Mouse (Mus musculus): Measurements from ENCODE around the gene Dzip1. TPM values are rescaled to one million over a fixed set of nuclear protein-coding genes. Genes with fewer than 3 reads are reported as not detected.

The Dzip1 gene
- polyA plus RNA-seq, 1 experiment, result 70.1 TPM

DNA sequence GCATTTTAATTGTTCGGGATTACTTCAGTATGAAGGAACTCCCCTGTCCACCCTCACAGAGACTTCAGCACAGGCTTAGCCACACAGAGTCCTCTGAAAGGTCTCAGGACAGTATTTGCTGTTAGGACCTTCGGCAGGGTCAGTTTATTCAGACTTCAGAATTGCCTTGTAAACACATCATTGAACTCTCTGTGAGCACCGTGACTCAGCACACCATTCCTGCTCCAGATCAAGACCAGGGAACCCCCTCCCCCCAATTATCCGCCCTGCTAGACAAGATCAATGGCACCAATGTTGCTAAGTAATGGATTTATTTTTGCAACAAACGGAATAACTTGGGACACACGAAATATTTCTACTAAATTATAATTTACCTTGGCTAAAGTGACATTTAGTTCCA lies 57.9 kb downstream of the Dzip1 start:
- no peak overlapping the region for H3K27ac ChIP-seq (ENCODE audit: control insufficient read depth, insufficient read depth, low read length)
- H3K36me3 ChIP-seq (ENCODE audit: control insufficient read depth, insufficient read depth, low read length), result no peaks in the 10 kb centered on the region
- H3K4me3 ChIP-seq (ENCODE audit: control insufficient read depth, insufficient read depth, low read length), result no peak overlapping the region
- H3K27me3 ChIP-seq (ENCODE audit: control insufficient read depth, insufficient read depth, low read length), result no peaks in the 10 kb centered on the region
- H3K4me1 ChIP-seq (replicated peaks; ENCODE audit: control insufficient read depth, insufficient read depth, low read length), result peaks cover 17% of the 10 kb centered on the region
- WGBS, result 94% methylated on average over 6 of the region's 6 CpGs
- TF ChIP-seq CTCF (IDR thresholded peaks at IDR 0.05; ENCODE audit: borderline replicate concordance, control insufficient read depth, extremely low read depth, insufficient read depth, low read length, poor library complexity) (no peak), POLR2A (IDR thresholded peaks at IDR 0.05; ENCODE audit: control insufficient read depth, extremely low read depth, insufficient read depth, low read length, poor library complexity) (no peak)
- DNase-seq, result no peak

GRCm38 (mm10) chr14:118866014-118866811 lies 59.0 kb downstream of the Dzip1 start:
- Histone ChIP-seq H3K36me3 (ENCODE audit: control insufficient read depth, insufficient read depth, low read length) (no peaks in the 10 kb centered on the region), H3K27ac (ENCODE audit: control insufficient read depth, insufficient read depth, low read length) (no peak overlapping the region), H3K4me3 (ENCODE audit: control insufficient read depth, insufficient read depth, low read length) (no peak overlapping the region), H3K27me3 (ENCODE audit: control insufficient read depth, insufficient read depth, low read length) (no peaks in the 10 kb centered on the region), H3K4me1 (replicated peaks; ENCODE audit: control insufficient read depth, insufficient read depth, low read length) (peaks cover 14% of the 10 kb centered on the region)
- 95% methylated on average over 10 of the region's 10 CpGs for whole genome bisulfite sequencing
- TF ChIP-seq CTCF (IDR thresholded peaks at IDR 0.05; ENCODE audit: borderline replicate concordance, control insufficient read depth, extremely low read depth, insufficient read depth, low read length, poor library complexity), result no peak
- no peak for TF ChIP-seq POLR2A (IDR thresholded peaks at IDR 0.05; ENCODE audit: control insufficient read depth, extremely low read depth, insufficient read depth, low read length, poor library complexity)
- no peak for DNase-seq

GRCm38 (mm10) chr14:118864905-118865304 lies 60.4 kb downstream of the Dzip1 start:
- Histone ChIP-seq H3K4me1 (replicated peaks; ENCODE audit: control insufficient read depth, insufficient read depth, low read length) (peaks cover 14% of the 10 kb centered on the region), H3K27ac (ENCODE audit: control insufficient read depth, insufficient read depth, low read length) (no peak overlapping the region; the same call in 1 of the 2 replicates), H3K27me3 (ENCODE audit: control insufficient read depth, insufficient read depth, low read length) (no peaks in the 10 kb centered on the region), H3K36me3 (ENCODE audit: control insufficient read depth, insufficient read depth, low read length) (no peaks in the 10 kb centered on the region), H3K4me3 (ENCODE audit: control insufficient read depth, insufficient read depth, low read length) (no peak overlapping the region)
- 37% methylated on average over 4 of the region's 4 CpGs for WGBS
- TF ChIP-seq CTCF (IDR thresholded peaks at IDR 0.05; ENCODE audit: borderline replicate concordance, control insufficient read depth, extremely low read depth, insufficient read depth, low read length, poor library complexity), result no peak
- TF ChIP-seq POLR2A (IDR thresholded peaks at IDR 0.05; ENCODE audit: control insufficient read depth, extremely low read depth, insufficient read depth, low read length, poor library complexity), result no peak
- DNase-seq, result no peak

DNA sequence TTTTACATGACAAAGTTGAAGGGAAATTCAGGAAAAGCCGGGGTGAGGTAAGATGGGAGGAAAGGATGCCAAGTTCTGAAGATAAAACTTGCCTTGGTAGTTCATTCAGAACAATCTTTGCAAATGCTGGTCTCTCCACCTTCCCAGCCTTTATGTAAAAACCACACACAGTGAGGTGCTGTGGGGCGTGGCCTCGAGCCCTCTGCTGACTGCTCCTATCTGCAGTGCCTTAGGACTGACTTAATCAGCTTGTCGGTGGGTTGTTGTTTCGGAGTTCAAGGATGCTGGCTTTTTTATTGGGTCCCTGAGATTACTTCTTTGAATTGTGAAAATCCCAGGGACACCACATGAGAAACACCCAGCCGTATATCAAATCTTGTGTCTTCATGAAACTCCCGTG lies 63.0 kb downstream of the Dzip1 start:
- no peak for DNase-seq
- Histone ChIP-seq H3K27me3 (ENCODE audit: control insufficient read depth, insufficient read depth, low read length) (no peaks in the 10 kb centered on the region), H3K4me3 (ENCODE audit: control insufficient read depth, insufficient read depth, low read length) (no peak overlapping the region), H3K4me1 (replicated peaks; ENCODE audit: control insufficient read depth, insufficient read depth, low read length) (peaks cover 14% of the 10 kb centered on the region), H3K27ac (ENCODE audit: control insufficient read depth, insufficient read depth, low read length) (no peak overlapping the region), H3K36me3 (ENCODE audit: control insufficient read depth, insufficient read depth, low read length) (no peaks in the 10 kb centered on the region)
- 65% methylated on average over 7 of the region's 7 CpGs for WGBS
- TF ChIP-seq POLR2A (IDR thresholded peaks at IDR 0.05; ENCODE audit: control insufficient read depth, extremely low read depth, insufficient read depth, low read length, poor library complexity) (no peak), CTCF (IDR thresholded peaks at IDR 0.05; ENCODE audit: borderline replicate concordance, control insufficient read depth, extremely low read depth, insufficient read depth, low read length, poor library complexity) (no peak)

DNA sequence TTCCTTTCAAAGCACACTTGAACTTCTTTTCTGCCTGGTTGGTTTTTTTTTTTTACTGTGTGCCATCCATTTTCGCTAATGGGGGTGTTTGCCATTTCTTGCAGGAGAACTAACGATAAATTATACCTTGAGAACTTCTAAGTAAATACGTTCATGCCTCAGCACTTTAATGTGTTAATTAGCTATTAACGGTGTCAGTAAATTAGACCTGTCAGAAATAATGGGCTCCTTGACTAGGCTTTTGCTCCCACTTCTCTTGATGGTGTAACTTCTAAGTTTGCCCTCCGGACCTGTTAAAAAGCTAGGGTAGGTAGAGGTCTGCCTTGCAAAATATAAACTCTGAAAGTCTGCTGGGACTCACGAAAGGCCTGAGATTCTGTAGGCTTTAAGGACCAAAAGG lies 66.9 kb downstream of the Dzip1 start:
- H3K36me3 ChIP-seq (ENCODE audit: control insufficient read depth, insufficient read depth, low read length), result no peaks in the 10 kb centered on the region

DNA sequence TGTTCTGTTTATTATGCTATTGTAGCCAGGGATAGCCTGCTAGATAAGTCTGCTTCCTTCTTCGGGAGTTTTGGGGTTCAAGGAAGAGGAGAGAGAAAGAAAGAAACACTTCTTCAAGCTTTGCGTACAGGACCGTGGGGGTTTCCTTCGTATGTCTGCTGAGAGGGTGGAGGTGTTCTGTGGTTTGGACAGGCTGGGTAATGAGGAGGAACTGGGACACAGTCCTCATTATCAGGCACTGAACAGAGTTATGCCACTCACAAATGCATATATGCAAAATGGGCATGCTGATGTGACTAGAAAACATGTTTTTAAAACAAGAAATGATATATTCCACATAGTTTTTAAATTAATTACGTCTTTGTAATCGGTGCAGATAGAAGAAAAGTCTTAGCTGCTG lies 68.7 kb downstream of the Dzip1 start:
- DNase-seq, result no peak
- no peaks in the 10 kb centered on the region for H3K36me3 ChIP-seq (ENCODE audit: control insufficient read depth, insufficient read depth, low read length)
- no peak overlapping the region for H3K27ac ChIP-seq (ENCODE audit: control insufficient read depth, insufficient read depth, low read length)
- H3K4me3 ChIP-seq (ENCODE audit: control insufficient read depth, insufficient read depth, low read length), result no peak overlapping the region
- no peaks in the 10 kb centered on the region for H3K27me3 ChIP-seq (ENCODE audit: control insufficient read depth, insufficient read depth, low read length)
- TF ChIP-seq CTCF (IDR thresholded peaks at IDR 0.05; ENCODE audit: borderline replicate concordance, control insufficient read depth, extremely low read depth, insufficient read depth, low read length, poor library complexity) (no peak), POLR2A (IDR thresholded peaks at IDR 0.05; ENCODE audit: control insufficient read depth, extremely low read depth, insufficient read depth, low read length, poor library complexity) (no peak)
- 44% methylated on average over 6 of the region's 6 CpGs for WGBS
- peaks cover 19% of the 10 kb centered on the region for H3K4me1 ChIP-seq (replicated peaks; ENCODE audit: control insufficient read depth, insufficient read depth, low read length)

More for the DNA sequence above, 66.9 kb downstream of the Dzip1 start:
- 96% methylated on average over 6 of the region's 6 CpGs for WGBS
- DNase-seq, result no peak
- Histone ChIP-seq H3K4me1 (replicated peaks; ENCODE audit: control insufficient read depth, insufficient read depth, low read length) (peaks cover 19% of the 10 kb centered on the region), H3K27me3 (ENCODE audit: control insufficient read depth, insufficient read depth, low read length) (no peaks in the 10 kb centered on the region), H3K4me3 (ENCODE audit: control insufficient read depth, insufficient read depth, low read length) (no peak overlapping the region), H3K27ac (ENCODE audit: control insufficient read depth, insufficient read depth, low read length) (no peak overlapping the region)
- no peak for TF ChIP-seq CTCF (IDR thresholded peaks at IDR 0.05; ENCODE audit: borderline replicate concordance, control insufficient read depth, extremely low read depth, insufficient read depth, low read length, poor library complexity)
- TF ChIP-seq POLR2A (IDR thresholded peaks at IDR 0.05; ENCODE audit: control insufficient read depth, extremely low read depth, insufficient read depth, low read length, poor library complexity), result no peak

All from thymus, adult 2 months (tissue).